Mouse (Mus musculus): ENCODE results near the gene Epb41.

DNA sequence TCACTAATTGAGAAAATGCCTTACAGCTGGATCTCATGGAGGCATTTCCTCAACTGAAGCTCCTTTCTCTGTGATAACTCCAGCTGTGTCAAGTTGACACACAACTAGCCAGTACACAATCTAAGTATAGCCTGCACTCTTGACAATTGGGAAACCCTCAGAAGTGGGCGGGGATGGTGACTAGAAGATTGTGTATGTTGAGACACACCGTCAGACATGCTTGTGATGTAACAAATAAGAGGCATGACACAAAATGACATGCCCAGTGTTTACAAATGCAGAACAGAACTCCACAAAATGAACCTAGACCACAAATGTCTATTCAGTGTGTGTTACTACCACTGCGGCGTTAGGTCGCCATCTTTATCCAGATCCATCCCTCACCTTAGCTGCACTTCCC is 178.0 kb downstream of the Epb41 start:
- TF ChIP-seq POLR2A (IDR thresholded peaks at IDR 0.05; ENCODE audit: borderline replicate concordance, low read depth, low read length) (no peak), CTCF (IDR thresholded peaks at IDR 0.05; ENCODE audit: low read depth, low read length) (no peak)
